Mouse (Mus musculus) gastrocnemius, adult 2 months (tissue): ENCODE results near the gene Mrps7. TPM values are rescaled to one million over a fixed set of nuclear protein-coding genes. Genes with fewer than 3 reads are reported as not detected.

Source experiments
- DNase-seq: peaks from one replicate; pipeline ENCODE4 v3.0.0; 2022
- H3K27ac ChIP-seq: fragments of 200-600 bp; 2 replicates; pipeline ENCODE4 v1.8.1; 2022; ENCODE audit warnings: mild to moderate bottlenecking
- H3K4me3 ChIP-seq: fragments of 200-600 bp; 2 replicates; pipeline ENCODE4 v1.8.1; 2022; ENCODE audit warnings: mild to moderate bottlenecking, moderate library complexity
- CTCF ChIP-seq: fragments of 200-600 bp; IDR thresholded peaks from 2 replicates; pipeline ENCODE4 v1.8.1; 2022; ENCODE audit warnings: antibody characterized with exemption, mild to moderate bottlenecking, moderate library complexity
- intact Hi-C: fragments of 180-260 bp; cut with DNase I; formaldehyde crosslinking; loops from one replicate; pipeline ENCODE4 v1.15.1; 2025
- long read RNA-seq, 2 experiments: library from polyadenylated mRNA; stranded (forward); transcript quantifications; one replicate each; pipeline ENCODE4 v2.0.0; 2021
- total RNA-seq, 2 experiments: library from RNA; stranded (reverse); gene quantifications; 2 replicates each; pipeline ENCODE4 v1.2.3; 2021

The Mrps7 gene
- 10 to 100 TPM; 66.8 to 88.5 TPM for total RNA-seq
- long read RNA-seq, experiment 1, transcript Mrps7-201 (5 exons, 1,962 nt) = major isoform, 98 of 108 reads
- long read RNA-seq, experiment 1, partial matches to known transcripts = 5 of 108 reads
- long read RNA-seq, experiment 1, other reads (novel, unspliced or antisense) = 5 of 108 reads
- long read RNA-seq, experiment 2, transcript Mrps7-201 (5 exons, 1,962 nt) = major isoform, 86 of 91 reads
- long read RNA-seq, experiment 2, partial matches to known transcripts = 0 of 91 reads
- long read RNA-seq, experiment 2, other reads (novel, unspliced or antisense) = 5 of 91 reads

- H3K27ac ChIP-seq = peak within 1 kb of the TSS; percentile 97
- TF ChIP-seq CTCF = no peak
- H3K4me3 ChIP-seq = peak within 1 kb of the TSS; percentile 73
- DNase-seq = peak; percentile 96
- intact Hi-C loops = loop anchor here (10.0 kb wide), 1 partner anchor 189 kb away; the partner anchor contains the start of gene Atp5h
Measured at GRCm38 (mm10) chr11:115603476-115604303, at the start of gene Mrps7, which contains the start of gene Gga3. Mrps7 (plus strand) TSS chr11:115603925. Gga3 (minus strand) TSS chr11:115604051.

DNA sequence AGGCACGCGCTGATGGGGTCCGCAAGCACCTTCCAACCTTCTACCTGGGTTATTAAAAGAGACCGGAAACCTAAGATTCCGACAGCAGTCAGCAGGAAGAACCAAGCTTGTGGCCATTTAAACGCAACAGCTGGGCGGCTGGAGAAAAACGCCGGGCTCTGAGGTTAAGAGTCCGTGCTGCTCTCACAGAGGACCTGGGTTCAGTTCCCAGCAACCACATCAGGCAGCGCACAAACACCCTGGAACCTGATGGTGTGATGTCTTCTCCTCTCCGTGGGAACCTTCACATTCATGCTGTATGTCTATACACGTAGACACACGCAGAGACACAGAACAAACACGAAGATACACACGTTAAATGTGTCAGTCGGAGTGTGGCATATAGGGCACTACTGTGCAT is 48.0 kb upstream of the Mrps7 start:
- H3K4me3 ChIP-seq = no peak overlapping the region
- no peak overlapping the region for H3K27ac ChIP-seq
- no peak for TF ChIP-seq CTCF
- no peak for DNase-seq
- intact Hi-C loops = no loop called here

- TF ChIP-seq CTCF = 0 out of 2 replicates have a peak, but pooled peaks have one; percentile 9
- intact Hi-C loops = loop anchor here (5.0 kb wide), 1 partner anchor 71 kb away; the partner anchor contains the start of gene Nt5c
- peak overlapping the region; percentile 98 for H3K27ac ChIP-seq
- DNase-seq = no peak
- H3K4me3 ChIP-seq = peak overlapping the region; percentile 94
Measured at GRCm38 (mm10) chr11:115563406-115563805, 40.3 kb upstream of the Mrps7 start.

DNA sequence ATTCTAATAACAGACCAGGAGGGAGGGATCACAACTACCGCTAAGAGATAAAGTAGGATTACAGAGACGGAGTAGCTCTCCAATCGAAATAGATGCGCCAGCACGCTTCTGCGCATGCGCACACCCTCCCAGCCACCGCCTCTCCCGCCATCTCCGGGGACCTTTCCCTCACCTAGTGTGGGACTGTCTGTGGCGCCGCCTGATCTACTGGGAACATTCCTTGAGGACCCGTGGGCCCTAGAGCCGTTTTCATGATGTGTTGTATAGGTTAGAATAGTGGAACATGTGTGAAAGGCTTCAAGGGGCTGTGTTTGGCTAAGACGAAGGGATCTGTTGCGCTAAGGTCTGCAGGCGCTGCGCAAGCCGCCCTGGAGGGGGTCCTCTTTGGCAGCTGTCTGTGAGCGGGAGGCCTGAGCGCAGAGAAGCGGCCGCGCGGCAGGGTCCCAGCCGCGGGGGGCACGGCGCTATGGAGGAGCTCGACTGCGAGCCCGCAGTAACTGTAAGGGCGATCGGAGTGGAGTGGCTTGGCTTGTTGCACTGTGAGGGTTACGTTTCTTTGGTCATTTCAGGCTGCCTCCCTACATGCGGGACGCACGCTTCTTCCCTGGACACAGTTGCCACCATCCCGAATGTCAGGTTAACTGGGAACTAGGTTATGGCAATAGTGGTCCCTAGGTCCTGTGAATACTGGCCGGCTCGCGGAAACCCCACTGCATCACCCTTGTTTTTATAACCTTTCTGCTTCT is 39.5 kb upstream of the Mrps7 start, which contains the start of gene Nup85:
Nup85 (plus strand) TSS at position 371 of the 746 bp plus-strand sequence.
- peak; percentile 98 for DNase-seq
- peak within 1 kb of the TSS; percentile 94 for H3K4me3 ChIP-seq
- intact Hi-C loops = loop anchor here (5.0 kb wide), 1 partner anchor 72 kb away; the partner anchor contains the start of gene Nt5c
- H3K27ac ChIP-seq = peak within 1 kb of the TSS; percentile 98
- no peak for TF ChIP-seq CTCF

- intact Hi-C loops = loop anchor here (5.0 kb wide), 1 partner anchor 73 kb away; the partner anchor contains the start of gene Nt5c
- no peak for TF ChIP-seq CTCF
- Histone ChIP-seq H3K27ac (peak overlapping the region; percentile 98; the same call in 1 of the 2 replicates), H3K4me3 (peak overlapping the region; percentile 94)
- DNase-seq = no peak
Measured at GRCm38 (mm10) chr11:115564961-115565360, 38.8 kb upstream of the Mrps7 start.

DNA sequence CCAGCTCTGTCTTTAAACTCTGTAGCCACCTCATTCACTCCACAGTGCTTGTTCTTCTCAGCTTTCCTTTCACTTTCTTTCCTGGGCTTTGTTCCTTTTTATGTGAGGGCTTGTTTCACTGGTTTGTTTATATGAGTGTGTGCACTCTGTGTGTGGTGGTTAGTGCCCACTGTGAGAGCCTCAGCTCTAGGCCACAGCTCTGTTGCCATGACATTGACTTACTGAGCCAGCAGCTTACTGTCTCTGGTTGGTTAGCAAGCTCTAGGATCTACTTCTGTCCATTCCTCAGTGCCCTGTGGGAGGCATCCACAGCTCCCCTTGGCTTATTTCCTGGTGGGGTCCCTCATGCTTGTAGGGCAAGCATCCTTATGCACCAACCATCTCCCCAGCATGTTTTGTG is 24.6 kb upstream of the Mrps7 start:
- no peak for TF ChIP-seq CTCF
- Histone ChIP-seq H3K27ac (no peak overlapping the region), H3K4me3 (no peak overlapping the region)
- intact Hi-C loops = no loop called here
- no peak for DNase-seq

DNA sequence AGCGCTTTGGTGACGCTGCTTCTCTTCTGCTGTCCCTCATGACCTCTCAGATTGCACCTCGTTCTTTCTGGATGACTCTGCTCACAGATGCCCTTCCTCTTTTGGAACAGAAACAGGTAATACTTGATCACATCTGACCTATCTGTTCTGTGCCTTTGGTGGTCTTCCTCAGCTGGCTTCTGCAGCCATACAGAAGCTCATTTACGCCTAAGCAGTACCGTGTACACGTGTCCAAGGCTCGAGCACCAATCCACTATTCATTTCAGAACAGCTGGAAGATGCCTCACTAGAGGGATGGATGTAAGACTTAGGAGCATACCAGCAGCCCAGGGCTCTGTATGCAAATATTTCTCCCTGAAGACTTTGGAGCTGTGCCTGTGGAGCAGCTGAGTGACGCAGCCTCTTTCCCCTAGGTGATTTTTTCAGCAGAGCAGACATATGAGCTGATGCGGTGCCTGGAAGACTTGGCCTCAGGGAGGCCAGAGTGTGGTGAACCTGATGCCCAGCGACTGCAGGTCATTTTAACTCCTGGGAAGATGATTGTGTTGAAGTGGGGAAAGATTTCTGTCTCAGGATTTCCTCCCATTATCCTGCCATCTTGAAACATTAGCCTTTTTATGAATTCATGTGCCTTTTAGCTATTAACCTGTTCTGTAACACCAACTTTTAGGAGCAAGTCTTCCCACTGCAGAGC is 20.7 kb upstream of the Mrps7 start:
- DNase-seq = no peak
- Histone ChIP-seq H3K4me3 (no peak overlapping the region), H3K27ac (no peak overlapping the region)
- TF ChIP-seq CTCF = no peak
- intact Hi-C loops = no loop called here

DNA sequence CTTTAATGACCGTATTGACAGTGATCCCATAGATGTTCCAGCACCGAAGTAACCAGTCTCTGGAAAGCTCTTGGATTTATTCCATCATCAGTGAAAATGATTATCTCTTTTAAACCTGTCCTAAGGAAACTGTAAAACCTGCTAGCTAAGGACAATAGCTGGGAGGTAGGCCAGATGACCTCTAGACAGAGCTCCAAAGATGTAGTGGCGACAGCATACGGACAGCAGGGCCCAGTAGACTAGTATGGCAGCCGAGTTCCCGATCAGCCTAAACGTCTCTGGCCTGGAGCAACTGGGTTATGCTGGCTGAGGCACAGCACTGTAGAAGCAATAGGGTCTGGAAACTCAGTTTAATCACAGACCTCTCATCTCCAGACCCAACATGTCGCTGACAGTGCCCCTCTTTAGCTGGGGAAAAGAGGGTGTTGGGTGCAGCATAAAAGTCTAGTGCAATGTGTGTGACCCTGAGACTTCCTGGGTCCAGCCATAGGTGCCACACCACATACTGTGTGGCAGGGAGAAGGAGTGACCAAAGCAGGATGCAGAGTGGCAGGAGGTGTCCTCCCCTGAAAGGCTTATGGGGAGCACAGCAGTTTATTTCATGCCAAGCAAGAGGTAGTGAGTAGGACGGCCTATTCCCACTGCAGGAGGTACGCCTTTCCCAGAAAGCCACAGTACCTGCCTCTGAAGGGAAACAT is 19.2 kb upstream of the Mrps7 start:
- no peak for DNase-seq
- intact Hi-C loops = no loop called here
- TF ChIP-seq CTCF = no peak
- Histone ChIP-seq H3K4me3 (no peak overlapping the region), H3K27ac (no peak overlapping the region; the same call in 1 of the 2 replicates)

DNA sequence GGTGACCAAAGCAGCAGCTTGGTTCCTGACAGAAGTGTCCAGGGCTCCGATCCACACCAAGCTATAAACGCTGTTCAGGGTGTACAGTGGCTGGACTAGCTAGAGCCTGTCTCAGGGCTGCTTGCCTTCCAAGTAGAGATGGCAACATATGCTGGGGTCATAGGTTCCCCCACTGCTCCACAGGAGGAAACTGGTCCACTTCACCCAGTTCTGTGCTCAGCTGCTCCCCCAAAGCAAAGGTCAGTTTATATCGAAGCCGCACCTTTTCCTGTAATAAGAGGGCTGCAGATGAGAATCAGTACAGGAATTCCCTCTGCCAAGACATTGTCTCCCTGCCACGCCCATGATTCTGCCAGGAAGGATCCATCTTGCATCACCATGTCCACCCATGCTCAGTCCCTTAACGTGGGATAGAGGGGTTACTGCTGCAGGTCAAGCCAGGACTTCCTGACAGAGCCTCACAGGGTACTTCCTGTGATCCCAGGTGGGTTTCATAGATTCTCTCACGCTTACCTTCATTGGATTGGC is 18.1 kb upstream of the Mrps7 start:
- no peak for TF ChIP-seq CTCF
- Histone ChIP-seq H3K4me3 (no peak overlapping the region), H3K27ac (no peak overlapping the region)
- no peak for DNase-seq
- intact Hi-C loops = no loop called here

- no peak for DNase-seq
- intact Hi-C loops = no loop called here
- Histone ChIP-seq H3K27ac (no peak overlapping the region), H3K4me3 (no peak overlapping the region)
- no peak for TF ChIP-seq CTCF
Measured at GRCm38 (mm10) chr11:115586403-115586802, 17.3 kb upstream of the Mrps7 start.

GRCm38 (mm10) chr11:115587984-115588383 is 15.7 kb upstream of the Mrps7 start:
- no peak for DNase-seq
- intact Hi-C loops = no loop called here
- Histone ChIP-seq H3K27ac (no peak overlapping the region), H3K4me3 (no peak overlapping the region)
- no peak for TF ChIP-seq CTCF
